Mouse (Mus musculus) megakaryocyte, embryonic 14.5 days (primary cell): ENCODE data around the gene Adgrv1.

Source experiments
- FLI1 ChIP-seq: IDR thresholded peaks from 2 replicates; pipeline ENCODE4 v1.6.1; 2012; ENCODE audit warnings: low read length, inconsistent platforms, mixed read lengths
- GATA1 ChIP-seq: IDR thresholded peaks from 3 replicates; pipeline ENCODE4 v1.6.1; 2012; ENCODE audit warnings: mixed read lengths, low read length, inconsistent platforms, borderline replicate concordance

DNA sequence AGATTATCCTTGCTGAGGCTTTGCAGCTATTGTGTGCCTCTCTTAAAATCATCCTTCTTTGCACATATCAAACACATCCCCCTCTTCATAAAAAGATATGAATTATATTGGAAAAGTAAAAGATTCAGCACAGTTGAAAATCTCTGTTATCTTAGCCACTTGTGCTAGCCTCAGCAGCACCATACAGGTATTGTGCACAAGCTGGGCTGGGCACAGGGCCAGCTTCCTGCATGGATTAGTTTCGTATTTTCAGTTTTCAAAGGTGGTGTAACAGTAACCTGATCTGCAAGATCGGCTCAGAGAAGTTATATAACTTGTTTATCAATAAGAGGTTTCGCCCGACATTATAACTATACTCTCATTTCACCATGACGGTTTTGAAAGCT lies 353.6 kb downstream of the Adgrv1 start:
- TF ChIP-seq GATA1 (no peak), FLI1 (no peak)
